Mouse (Mus musculus): ENCODE data around the gene Coro1a. TPM values are rescaled to one million over a fixed set of nuclear protein-coding genes. Genes with fewer than 3 reads are reported as not detected.

Gene Coro1a
- polyA plus RNA-seq, 1 experiment from 2014 or later, result 14.6 TPM

- H3K27me3 ChIP-seq (ENCODE audit: insufficient read depth, low read length), result no peaks in the 10 kb centered on the region
- TF ChIP-seq CTCF (IDR thresholded peaks at IDR 0.05; ENCODE audit: low read depth), result no peak
- ATAC-seq (replicated peaks; ENCODE audit: low FRiP score, low read depth), result no peak
- H3K36me3 ChIP-seq (ENCODE audit: insufficient read depth, low read length), result peaks cover 9% of the 10 kb centered on the region; the same call in 1 of the 2 replicates
- peaks cover 9% of the 10 kb centered on the region for H3K4me1 ChIP-seq (replicated peaks; ENCODE audit: insufficient read depth, low read length)
- no peak for DNase-seq (ENCODE audit: low spot score)
- H3K9me3 ChIP-seq (replicated peaks; ENCODE audit: low read length), result no peaks in the 10 kb centered on the region
- peak overlapping the region; percentile 37; the same call in 1 of the 2 replicates for H3K27ac ChIP-seq
- H3K4me3 ChIP-seq (replicated peaks; ENCODE audit: low read depth, low read length), result peak overlapping the region; percentile 77
- 3% methylated on average over 17 of the region's 17 CpGs for WGBS
- peak overlapping the region; percentile 70 for H3K9ac ChIP-seq (ENCODE audit: low read depth, low read length)
- H3K4me2 ChIP-seq (ENCODE audit: low read length), result peak overlapping the region; percentile 78
These were observed 11.3 kb downstream of the Coro1a start for GRCm38 (mm10) chr7:126696303-126696702.

- H3K9me3 ChIP-seq (replicated peaks; ENCODE audit: low read length), result no peaks in the 10 kb centered on the region
- H3K4me3 ChIP-seq (replicated peaks; ENCODE audit: low read depth, low read length), result peak within 1 kb of the TSS; percentile 77
- peaks cover 13% of the 10 kb centered on the region; the same call in 1 of the 2 replicates for H3K36me3 ChIP-seq (ENCODE audit: insufficient read depth, low read length)
- ATAC-seq (replicated peaks; ENCODE audit: low FRiP score, low read depth) (peak; percentile 93), DNase-seq (ENCODE audit: low spot score) (peak; percentile 99)
- H3K27me3 ChIP-seq (ENCODE audit: insufficient read depth, low read length), result no peaks in the 10 kb centered on the region
- H3K4me2 ChIP-seq (ENCODE audit: low read length), result peak within 1 kb of the TSS; percentile 83
- peak within 1 kb of the TSS; percentile 88 for H3K9ac ChIP-seq (ENCODE audit: low read depth, low read length)
- under 1% methylated on average over 40 of the region's 40 CpGs for WGBS
- H3K4me1 ChIP-seq (replicated peaks; ENCODE audit: insufficient read depth, low read length), result peaks cover 7% of the 10 kb centered on the region
- peak; percentile 98 for TF ChIP-seq CTCF (IDR thresholded peaks at IDR 0.05; ENCODE audit: low read depth)
- peak within 1 kb of the TSS; percentile 98 for H3K27ac ChIP-seq
These were observed 11.9 kb downstream of the Coro1a start, which contains the start of gene Slx1b for GRCm38 (mm10) chr7:126695631-126696207. Slx1b (minus strand) TSS chr7:126695784.

- no peaks in the 10 kb centered on the region for H3K27me3 ChIP-seq (ENCODE audit: insufficient read depth, low read length)
These were observed 12.4 kb downstream of the Coro1a start, which contains the start of gene Bola2 for GRCm38 (mm10) chr7:126695210-126695611. Bola2 (plus strand) TSS chr7:126695401.

GRCm38 (mm10) chr7:126694441-126695051 is 13.0 kb downstream of the Coro1a start:
- no peak overlapping the region; the same call in 1 of the 2 replicates for H3K27ac ChIP-seq
- ATAC-seq (replicated peaks; ENCODE audit: low FRiP score, low read depth) (no peak), DNase-seq (ENCODE audit: low spot score) (peak; percentile 18)
- no peaks in the 10 kb centered on the region for H3K9me3 ChIP-seq (replicated peaks; ENCODE audit: low read length)
- H3K4me3 ChIP-seq (replicated peaks; ENCODE audit: low read depth, low read length), result peak overlapping the region; percentile 77
- H3K9ac ChIP-seq (ENCODE audit: low read depth, low read length), result 0 out of 2 replicates have a peak overlapping the region, but pooled peaks have one; percentile 31
- peaks cover 15% of the 10 kb centered on the region; the same call in 1 of the 2 replicates for H3K36me3 ChIP-seq (ENCODE audit: insufficient read depth, low read length)
- no peak for TF ChIP-seq CTCF (IDR thresholded peaks at IDR 0.05; ENCODE audit: low read depth)
- H3K4me1 ChIP-seq (replicated peaks; ENCODE audit: insufficient read depth, low read length), result peaks cover 7% of the 10 kb centered on the region
- no peaks in the 10 kb centered on the region for H3K27me3 ChIP-seq (ENCODE audit: insufficient read depth, low read length)
- H3K4me2 ChIP-seq (ENCODE audit: low read length), result peak overlapping the region; percentile 83
- 26% methylated on average over 10 of the region's 10 CpGs for WGBS

More at GRCm38 (mm10) chr7:126695210-126695611, 12.4 kb downstream of the Coro1a start, which contains the start of gene Bola2:
- 1% methylated on average over 31 of the region's 31 CpGs for WGBS
- ATAC-seq (replicated peaks; ENCODE audit: low FRiP score, low read depth) (peak; percentile 27), DNase-seq (ENCODE audit: low spot score) (peak; percentile 69)
- Histone ChIP-seq H3K9me3 (replicated peaks; ENCODE audit: low read length) (no peaks in the 10 kb centered on the region), H3K36me3 (ENCODE audit: insufficient read depth, low read length) (peaks cover 15% of the 10 kb centered on the region; the same call in 1 of the 2 replicates), H3K4me2 (ENCODE audit: low read length) (peak within 1 kb of the TSS; percentile 83), H3K4me3 (replicated peaks; ENCODE audit: low read depth, low read length) (peak within 1 kb of the TSS; percentile 77), H3K27ac (peak within 1 kb of the TSS; percentile 98), H3K9ac (ENCODE audit: low read depth, low read length) (peak within 1 kb of the TSS; percentile 88), H3K4me1 (replicated peaks; ENCODE audit: insufficient read depth, low read length) (peaks cover 7% of the 10 kb centered on the region)
- TF ChIP-seq CTCF (IDR thresholded peaks at IDR 0.05; ENCODE audit: low read depth), result no peak

- Histone ChIP-seq H3K9me3 (replicated peaks; ENCODE audit: low read length) (no peaks in the 10 kb centered on the region), H3K4me3 (replicated peaks; ENCODE audit: low read depth, low read length) (no peak overlapping the region), H3K4me1 (replicated peaks; ENCODE audit: insufficient read depth, low read length) (peaks cover 7% of the 10 kb centered on the region), H3K4me2 (ENCODE audit: low read length) (no peak overlapping the region), H3K36me3 (ENCODE audit: insufficient read depth, low read length) (peaks cover 15% of the 10 kb centered on the region; the same call in 1 of the 2 replicates), H3K27me3 (ENCODE audit: insufficient read depth, low read length) (no peaks in the 10 kb centered on the region), H3K9ac (ENCODE audit: low read depth, low read length) (no peak overlapping the region), H3K27ac (no peak overlapping the region)
- WGBS, result 79% methylated on average over 7 of the region's 7 CpGs
- no peak for TF ChIP-seq CTCF (IDR thresholded peaks at IDR 0.05; ENCODE audit: low read depth)
- DNase-seq (ENCODE audit: low spot score) (no peak), ATAC-seq (replicated peaks; ENCODE audit: low FRiP score, low read depth) (no peak)
These were observed 13.8 kb downstream of the Coro1a start for GRCm38 (mm10) chr7:126693781-126694180.

- H3K27ac ChIP-seq, result no peak overlapping the region
- peak; percentile 90 for DNase-seq (ENCODE audit: low spot score)
- ATAC-seq (replicated peaks; ENCODE audit: low FRiP score, low read depth), result no peak
- no peaks in the 10 kb centered on the region for H3K9me3 ChIP-seq (replicated peaks; ENCODE audit: low read length)
- WGBS, result 33% methylated on average over 3 of the region's 3 CpGs
- TF ChIP-seq CTCF (IDR thresholded peaks at IDR 0.05; ENCODE audit: low read depth), result peak; percentile 94
- no peaks in the 10 kb centered on the region for H3K27me3 ChIP-seq (ENCODE audit: insufficient read depth, low read length)
- no peak overlapping the region for H3K4me2 ChIP-seq (ENCODE audit: low read length)
- H3K4me3 ChIP-seq (replicated peaks; ENCODE audit: low read depth, low read length), result no peak overlapping the region
- peaks cover 15% of the 10 kb centered on the region; the same call in 1 of the 2 replicates for H3K36me3 ChIP-seq (ENCODE audit: insufficient read depth, low read length)
- H3K4me1 ChIP-seq (replicated peaks; ENCODE audit: insufficient read depth, low read length), result peaks cover 7% of the 10 kb centered on the region
- no peak overlapping the region for H3K9ac ChIP-seq (ENCODE audit: low read depth, low read length)
These were observed 14.3 kb downstream of the Coro1a start for GRCm38 (mm10) chr7:126693256-126693655.

Data from kidney, postnatal 0 days (tissue).